8 mouse cellular contexts compared by ENCODE assay signal in genomic region chr16:4557949-4558348, GRCm38 (mm10). TPM values are rescaled to one million over a fixed set of nuclear protein-coding genes. Genes with fewer than 3 reads are reported as not detected.
DNase-seq lines count a peak whose midpoint lies in the region; ATAC-seq lines count a peak whose summit lies in the region.

No protein-coding gene starts in this region.

- WGBS in hindbrain, embryonic 14.5 days, result 1% methylated on average over 19 of the region's 19 CpGs

- H3K9ac ChIP-seq in hindbrain, embryonic 14.5 days, result peak overlapping the region; percentile 86

- peak; percentile 25 for ATAC-seq in hindbrain, embryonic 14.5 days (ENCODE audit: low FRiP score)

- H3K36me3 ChIP-seq in hindbrain, embryonic 14.5 days (replicated peaks; ENCODE audit: control insufficient read depth, insufficient read depth), result no peaks in the 10 kb centered on the region

- peak overlapping the region; percentile 82 for H3K4me2 ChIP-seq in hindbrain, embryonic 14.5 days (replicated peaks)

- peaks cover 18% of the 10 kb centered on the region; the same call in 1 of the 2 replicates for H3K4me1 ChIP-seq in hindbrain, embryonic 14.5 days (replicated peaks; ENCODE audit: control insufficient read depth, insufficient read depth, low read length)

- H3K9me3 ChIP-seq in hindbrain, embryonic 14.5 days (ENCODE audit: control insufficient read depth, low read length), result no peaks in the 10 kb centered on the region

- peak; percentile 78 for DNase-seq in T-cell, adult 2 months (ENCODE audit: low spot score)
- DNase-seq in cerebellum, postnatal 36 days, result peak; percentile 47 to 58
- DNase-seq in frontal cortex, postnatal 36 days (ENCODE audit: low spot score in 2 of 2), result peak; percentile 54 to 64
- no peak for DNase-seq in hindbrain, embryonic 14.5 days (ENCODE audit: low spot score)
- DNase-seq in layer of hippocampus, postnatal 25 days (ENCODE audit: extremely low spot score in 1 of 2, low spot score in 1 of 2), result peak; percentile 35 to 44
- DNase-seq in lung, postnatal 10 days, result peak; percentile 73
- DNase-seq in ovary, postnatal 14 days (ENCODE audit: low spot score), result peak; percentile 45
- peak; percentile 73 for DNase-seq in thymus, postnatal 25 days

- no peaks in the 10 kb centered on the region for H3K27me3 ChIP-seq in hindbrain, embryonic 14.5 days (ENCODE audit: control insufficient read depth, insufficient read depth, low read length)

- H3K4me3 ChIP-seq in hindbrain, embryonic 14.5 days (replicated peaks; ENCODE audit: low read length), result peak overlapping the region; percentile 55

- H3K27ac ChIP-seq in hindbrain, embryonic 14.5 days, result peak overlapping the region; percentile 83

RNA-seq across cellular contexts. Expression of gene Tfap4, which starts 1.7 kb away (rescaled TPM):
- polyA plus RNA-seq in hindbrain, embryonic 14.5 days (2014; fragmentation: Nextera tagmentation; extraction: Ambion mirVana), result 8.2 and 8.8 TPM in 2 replicates
- 1 to 10 TPM; 4.4 to 5.0 TPM for total RNA-seq in layer of hippocampus, postnatal 25 days (2021)

RNA-seq across cellular contexts. Expression of gene Srl, which starts 16.3 kb away (rescaled TPM):
- 28.0 and 31.2 TPM in 2 replicates for polyA plus RNA-seq in hindbrain, embryonic 14.5 days (2014; fragmentation: Nextera tagmentation; extraction: Ambion mirVana)
- 10 to 100 TPM; 13.9 to 16.7 TPM for total RNA-seq in layer of hippocampus, postnatal 25 days (2021)

RNA-seq across cellular contexts. Expression of gene Glis2, which starts 36.6 kb away (rescaled TPM):
- 18.1 and 19.0 TPM in 2 replicates for polyA plus RNA-seq in hindbrain, embryonic 14.5 days (2014; fragmentation: Nextera tagmentation; extraction: Ambion mirVana)
- total RNA-seq in layer of hippocampus, postnatal 25 days (2021), result 10 to 100 TPM; 15.4 to 16.2 TPM
